Mouse (Mus musculus) kidney, embryonic 16.5 days (tissue): ENCODE measurements at regions not wholly inside any gene's neighbourhood (a gene's known extent, or its start where the extent isn't known, plus 50 kb on each side); places are given as distances from the start of the nearest gene placed in this dataset.

Experiments
- ATAC-seq: fragments of 200-750 bp; cut with Nextera tagmentation; 2 replicates; pipeline ENCODE4 v1.8.0; 2017; ENCODE audit warnings: moderate TSS enrichment; ENCODE audit not compliant: low FRiP score, low TSS enrichment
- H3K27ac ChIP-seq: fragments of 300-500 bp; sonication (generic); 2 replicates; pipeline ENCODE4 v1.5.1; 2014; ENCODE audit warnings: low read length
- H3K27me3 ChIP-seq: fragments of 300-500 bp; sonication (generic); 2 replicates; pipeline ENCODE4 v1.6.1; 2014; ENCODE audit warnings: low read length, control low read depth, mixed read lengths; ENCODE audit not compliant: insufficient read depth
- H3K36me3 ChIP-seq: fragments of 300-500 bp; sonication (generic); 2 replicates; pipeline ENCODE4 v1.6.1; 2014; ENCODE audit warnings: low read length, control low read depth, mixed read lengths; ENCODE audit not compliant: insufficient read depth
- H3K4me1 ChIP-seq: fragments of 300-500 bp; sonication (generic); 2 replicates; pipeline ENCODE4 v1.6.1; 2014; ENCODE audit warnings: low read length, control low read depth, mixed read lengths; ENCODE audit not compliant: insufficient read depth
- H3K4me2 ChIP-seq: fragments of 300-500 bp; sonication (generic); replicated peaks from 2 replicates; pipeline ENCODE4 v1.6.1; 2014; ENCODE audit warnings: low read depth, low read length
- H3K4me3 ChIP-seq: fragments of 300-500 bp; sonication (generic); 2 replicates; pipeline ENCODE4 v1.5.1; 2014; ENCODE audit warnings: mild to moderate bottlenecking, low read length
- H3K9ac ChIP-seq: fragments of 300-500 bp; sonication (generic); replicated peaks from 2 replicates; pipeline ENCODE4 v1.6.1; 2014; ENCODE audit warnings: low read length
- H3K9me3 ChIP-seq: fragments of 300-500 bp; sonication (generic); 2 replicates; pipeline ENCODE4 v1.6.1; 2016; ENCODE audit warnings: low read length, control low read depth
- WGBS: fragments of 180-500 bp; shearing (Covaris S2); extraction: QIAGEN DNeasy Blood & Tissue Kit; methylation state at CpG from one replicate; pipeline ENCODE4 v1.1.7; 2014; 5-methylcytosine and 5-hydroxymethylcytosine counted together

DNA sequence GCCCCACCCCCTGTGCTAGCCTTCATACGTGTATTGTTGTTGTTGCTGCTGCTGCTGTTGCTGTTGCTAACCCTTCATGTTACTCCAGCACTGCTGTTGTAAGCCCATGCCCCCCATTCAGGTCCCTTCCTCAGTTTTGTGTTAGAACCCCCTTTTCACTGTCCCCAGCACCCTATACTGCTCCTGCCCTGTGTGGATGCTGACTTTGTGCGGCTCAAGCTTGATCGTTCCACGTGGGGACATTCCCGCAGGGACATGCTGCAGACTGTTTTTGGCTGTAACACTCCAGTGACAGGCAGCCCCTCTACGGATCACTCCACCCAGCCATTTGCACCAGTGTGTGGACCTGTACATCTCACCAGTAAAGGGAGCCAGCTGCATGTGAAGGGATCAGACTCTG, 142.7 kb upstream of the Tmem45b start:
- Histone ChIP-seq H3K27me3 (no peaks in the 10 kb centered on the region), H3K4me2 (no peak overlapping the region), H3K4me1 (peaks cover 10% of the 10 kb centered on the region; the same call in 1 of the 2 replicates), H3K9ac (no peak overlapping the region), H3K27ac (no peak overlapping the region), H3K36me3 (no peaks in the 10 kb centered on the region), H3K4me3 (no peak overlapping the region), H3K9me3 (no peaks in the 10 kb centered on the region)
- 85% methylated on average over 6 of the region's 6 CpGs for WGBS
- ATAC-seq, result no peak

DNA sequence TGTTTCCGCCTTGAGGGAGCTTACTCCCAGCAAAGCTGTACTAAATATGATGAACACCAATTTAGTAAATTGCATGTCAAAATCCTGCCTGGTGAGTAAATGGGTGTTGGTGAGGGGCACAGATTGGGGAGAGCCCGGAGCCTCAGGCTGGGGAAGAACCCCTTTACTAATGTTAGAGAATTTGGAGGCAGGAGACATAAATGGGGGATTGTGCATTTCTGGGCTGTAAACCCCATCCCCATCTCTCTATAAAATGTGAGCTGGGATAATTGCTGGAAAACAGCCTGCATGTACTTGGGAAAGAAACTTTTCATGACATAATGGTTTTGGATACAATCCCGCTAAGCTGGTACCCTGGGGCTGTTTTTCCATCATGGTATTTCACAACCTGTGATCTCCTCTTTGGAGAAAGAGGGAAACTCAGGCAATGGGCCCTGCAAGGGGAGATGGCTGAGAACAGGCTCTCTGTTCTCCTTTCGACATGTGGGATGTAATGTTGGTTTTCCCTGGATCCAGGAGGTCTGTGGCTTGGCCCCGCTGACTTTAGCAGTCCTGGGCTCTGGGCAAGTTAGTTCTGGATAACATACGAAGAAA, 140.3 kb upstream of the Tmem45b start:
- H3K4me1 ChIP-seq, result no peaks in the 10 kb centered on the region
- ATAC-seq, result no peak
- no peak overlapping the region for H3K4me2 ChIP-seq
- H3K4me3 ChIP-seq, result no peak overlapping the region
- no peaks in the 10 kb centered on the region for H3K9me3 ChIP-seq
- no peaks in the 10 kb centered on the region for H3K36me3 ChIP-seq
- H3K27ac ChIP-seq, result no peak overlapping the region
- H3K27me3 ChIP-seq, result no peaks in the 10 kb centered on the region
- no peak overlapping the region for H3K9ac ChIP-seq
- 83% methylated on average over 6 of the region's 6 CpGs for WGBS

DNA sequence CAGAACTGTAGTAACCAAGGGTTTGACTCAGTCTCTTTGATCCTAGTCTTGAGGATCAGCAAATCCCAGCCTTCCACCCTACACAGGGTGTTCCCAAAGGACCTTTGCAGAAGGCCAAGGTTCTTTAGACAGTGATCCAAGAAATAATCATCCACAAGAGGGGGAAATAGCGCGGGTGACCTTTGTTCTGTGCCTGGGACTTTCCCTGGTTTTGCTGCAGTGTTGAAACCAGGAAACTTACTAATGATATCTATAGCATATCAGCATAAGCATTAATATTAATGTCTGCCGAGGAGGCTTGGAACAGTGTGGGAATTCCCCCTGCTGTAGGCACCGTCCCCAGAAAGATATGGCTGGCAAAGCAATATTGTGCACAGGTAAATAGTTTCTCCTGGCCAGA, 138.4 kb upstream of the Tmem45b start:
- H3K9me3 ChIP-seq, result no peaks in the 10 kb centered on the region
- no peak overlapping the region for H3K9ac ChIP-seq
- no peak overlapping the region for H3K4me3 ChIP-seq
- ATAC-seq, result no peak
- no peak overlapping the region for H3K4me2 ChIP-seq
- H3K27me3 ChIP-seq, result no peaks in the 10 kb centered on the region
- H3K4me1 ChIP-seq, result no peaks in the 10 kb centered on the region
- no peaks in the 10 kb centered on the region for H3K36me3 ChIP-seq
- no peak overlapping the region for H3K27ac ChIP-seq
- 86% methylated on average over 4 of the region's 4 CpGs for WGBS

DNA sequence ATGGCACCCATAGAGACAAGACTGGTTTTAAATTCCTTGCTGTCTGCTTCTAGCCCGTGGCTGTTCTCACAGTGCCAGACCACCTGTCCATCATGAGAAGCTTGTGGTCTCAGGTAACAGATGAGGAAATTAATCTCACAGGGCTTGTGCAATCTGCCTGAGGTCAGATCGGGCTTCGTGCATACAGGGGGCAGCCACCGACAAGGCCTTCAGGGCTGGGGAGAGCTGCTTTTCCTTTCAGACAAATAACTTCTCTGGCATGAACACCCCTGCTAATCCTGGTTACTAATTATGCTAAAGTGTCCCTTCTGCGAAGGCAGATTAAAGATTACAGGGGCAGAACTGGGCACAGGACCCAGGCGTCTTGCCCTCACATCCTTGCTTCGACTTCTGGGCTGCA, 130.8 kb upstream of the Tmem45b start:
- Histone ChIP-seq H3K36me3 (no peaks in the 10 kb centered on the region), H3K27ac (no peak overlapping the region), H3K9me3 (no peaks in the 10 kb centered on the region), H3K9ac (no peak overlapping the region), H3K4me1 (no peaks in the 10 kb centered on the region), H3K27me3 (no peaks in the 10 kb centered on the region), H3K4me2 (no peak overlapping the region), H3K4me3 (no peak overlapping the region)
- no peak for ATAC-seq
- WGBS, result 49% methylated on average over 7 of the region's 7 CpGs

DNA sequence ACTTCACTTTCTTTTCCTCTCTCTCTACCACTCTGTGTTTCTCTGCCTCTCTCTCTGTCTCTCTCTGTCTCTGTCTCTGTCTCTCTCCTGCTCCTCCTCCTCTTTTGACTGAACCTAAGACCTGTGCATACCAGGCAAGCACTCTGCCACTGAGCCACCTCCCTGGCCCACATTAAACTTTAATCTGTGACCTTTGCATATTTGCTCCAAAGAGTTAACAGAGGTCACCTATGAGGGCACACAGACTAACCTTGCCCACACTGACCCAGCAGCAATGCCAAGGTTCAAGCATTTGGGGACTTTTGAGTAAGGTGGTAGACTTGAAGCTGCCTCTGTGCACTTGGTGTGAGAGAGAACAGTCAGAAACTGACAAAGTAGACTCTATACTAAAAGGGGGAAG, 123.4 kb upstream of the Tmem45b start:
- no peak overlapping the region for H3K4me3 ChIP-seq
- H3K36me3 ChIP-seq, result no peaks in the 10 kb centered on the region
- no peak overlapping the region for H3K27ac ChIP-seq
- ATAC-seq, result no peak
- H3K27me3 ChIP-seq, result no peaks in the 10 kb centered on the region
- H3K4me1 ChIP-seq, result no peaks in the 10 kb centered on the region
- no peaks in the 10 kb centered on the region for H3K9me3 ChIP-seq
- H3K9ac ChIP-seq, result no peak overlapping the region
- no peak overlapping the region for H3K4me2 ChIP-seq

DNA sequence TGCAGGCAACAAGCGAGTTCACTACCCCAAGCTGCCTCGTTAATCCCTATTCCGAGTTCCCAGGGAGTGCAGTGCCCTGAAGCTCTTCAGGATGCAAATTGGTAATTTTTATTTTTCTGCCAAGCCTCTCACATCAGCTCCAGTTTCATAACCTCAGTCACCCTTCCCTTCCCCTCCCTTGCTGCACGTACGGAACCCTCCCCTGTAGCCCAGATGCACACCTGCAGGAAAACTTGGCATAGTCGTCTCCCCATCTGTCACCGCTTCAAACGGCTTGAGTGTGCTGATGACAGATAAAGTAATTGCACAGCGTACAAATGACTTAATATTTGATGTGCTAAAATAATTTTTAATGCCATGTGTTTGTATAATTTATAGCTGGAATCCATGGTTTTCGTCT, 119.7 kb upstream of the Tmem45b start:
- no peak overlapping the region for H3K27ac ChIP-seq
- no peak for ATAC-seq
- no peaks in the 10 kb centered on the region for H3K36me3 ChIP-seq
- H3K9ac ChIP-seq, result no peak overlapping the region
- no peak overlapping the region for H3K4me3 ChIP-seq
- H3K4me1 ChIP-seq, result no peaks in the 10 kb centered on the region
- no peak overlapping the region for H3K4me2 ChIP-seq
- 71% methylated on average over 10 of the region's 10 CpGs for WGBS
- H3K9me3 ChIP-seq, result no peaks in the 10 kb centered on the region
- H3K27me3 ChIP-seq, result no peaks in the 10 kb centered on the region

DNA sequence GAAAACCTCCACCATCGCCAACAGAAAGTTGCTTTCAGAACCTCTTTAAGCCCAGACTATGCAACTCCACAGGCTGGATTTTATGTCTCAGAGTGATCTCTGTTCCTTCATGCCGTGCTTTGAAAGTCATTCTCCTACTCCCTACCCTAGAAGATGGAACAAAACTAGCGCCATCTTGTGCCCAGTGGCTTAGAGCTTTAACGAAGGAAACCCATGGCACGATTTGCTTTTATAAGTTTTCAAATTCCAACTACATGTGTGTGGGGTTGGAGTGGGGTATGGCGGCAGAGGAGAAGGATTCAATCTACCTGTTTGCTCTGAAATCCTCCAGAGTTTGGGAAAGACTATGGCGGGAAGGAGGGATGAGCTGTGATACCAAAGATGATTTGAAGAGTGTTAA, 118.7 kb upstream of the Tmem45b start:
- no peaks in the 10 kb centered on the region for H3K36me3 ChIP-seq
- H3K9ac ChIP-seq, result no peak overlapping the region
- H3K4me2 ChIP-seq, result no peak overlapping the region
- no peak for ATAC-seq
- H3K4me1 ChIP-seq, result no peaks in the 10 kb centered on the region
- no peak overlapping the region for H3K4me3 ChIP-seq
- H3K27me3 ChIP-seq, result no peaks in the 10 kb centered on the region
- H3K9me3 ChIP-seq, result no peaks in the 10 kb centered on the region
- 77% methylated on average over 7 of the region's 7 CpGs for WGBS
- H3K27ac ChIP-seq, result no peak overlapping the region

DNA sequence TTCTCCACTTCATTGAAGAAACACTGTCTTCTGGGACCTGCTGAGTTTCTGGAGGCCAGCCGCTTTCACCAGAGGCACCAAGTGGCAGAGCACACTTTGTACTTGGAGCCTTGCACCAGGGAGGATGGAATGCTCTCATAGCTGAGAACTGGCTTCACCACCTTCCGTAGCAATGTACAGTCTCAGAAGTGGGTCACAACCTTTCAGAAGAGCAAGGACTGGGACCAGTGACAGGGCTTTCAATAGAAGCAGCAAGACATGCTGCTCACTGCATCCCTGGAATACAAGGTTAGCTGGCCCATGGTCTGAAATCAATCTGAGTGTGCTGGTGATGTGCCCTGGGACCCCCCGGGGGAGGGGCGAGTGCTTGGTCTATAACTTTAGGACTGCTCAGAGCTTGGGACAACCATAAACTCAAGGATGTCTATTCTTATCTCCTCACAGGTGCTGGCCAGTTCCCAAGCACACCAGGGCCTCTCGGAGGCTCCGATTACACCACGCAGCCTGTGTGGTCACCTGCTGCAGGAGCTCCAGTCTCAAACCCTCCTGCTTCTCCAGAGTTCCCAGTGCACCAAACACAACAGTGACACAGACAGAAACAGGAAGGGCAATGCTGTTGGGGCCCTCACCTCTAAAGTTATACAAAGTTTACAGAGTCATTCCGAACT, 114.4 kb upstream of the Tmem45b start:
- WGBS, result 81% methylated on average over 8 of the region's 8 CpGs
- no peaks in the 10 kb centered on the region for H3K4me1 ChIP-seq
- no peak overlapping the region for H3K4me3 ChIP-seq
- H3K36me3 ChIP-seq, result no peaks in the 10 kb centered on the region
- ATAC-seq, result no peak
- H3K9me3 ChIP-seq, result no peaks in the 10 kb centered on the region
- H3K27ac ChIP-seq, result no peak overlapping the region
- H3K9ac ChIP-seq, result no peak overlapping the region
- no peaks in the 10 kb centered on the region for H3K27me3 ChIP-seq
- H3K4me2 ChIP-seq, result no peak overlapping the region

DNA sequence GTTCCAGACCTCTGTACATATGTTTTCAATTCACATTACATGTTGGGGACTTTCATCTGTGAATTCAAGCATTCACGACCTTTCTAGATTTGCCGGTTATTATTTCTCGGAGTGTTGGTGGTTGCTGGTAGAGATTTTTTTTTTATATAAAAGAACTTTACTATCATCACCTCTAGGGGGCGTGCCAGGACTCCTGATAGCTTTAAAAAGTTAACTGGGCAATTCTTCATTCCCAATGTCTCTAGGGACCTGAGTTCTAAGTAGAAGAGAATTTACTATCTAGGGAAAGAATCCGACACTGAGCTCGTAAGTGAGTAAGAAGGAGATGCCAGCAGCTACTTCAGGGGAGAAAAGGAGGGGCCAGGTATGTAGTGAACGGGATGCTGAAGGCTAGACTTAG, 112.8 kb upstream of the Tmem45b start:
- Histone ChIP-seq H3K36me3 (no peaks in the 10 kb centered on the region), H3K4me2 (no peak overlapping the region), H3K4me1 (no peaks in the 10 kb centered on the region), H3K9me3 (no peaks in the 10 kb centered on the region), H3K4me3 (no peak overlapping the region), H3K9ac (no peak overlapping the region), H3K27ac (no peak overlapping the region), H3K27me3 (no peaks in the 10 kb centered on the region)
- 59% methylated on average over 7 of the region's 7 CpGs for WGBS
- no peak for ATAC-seq

DNA sequence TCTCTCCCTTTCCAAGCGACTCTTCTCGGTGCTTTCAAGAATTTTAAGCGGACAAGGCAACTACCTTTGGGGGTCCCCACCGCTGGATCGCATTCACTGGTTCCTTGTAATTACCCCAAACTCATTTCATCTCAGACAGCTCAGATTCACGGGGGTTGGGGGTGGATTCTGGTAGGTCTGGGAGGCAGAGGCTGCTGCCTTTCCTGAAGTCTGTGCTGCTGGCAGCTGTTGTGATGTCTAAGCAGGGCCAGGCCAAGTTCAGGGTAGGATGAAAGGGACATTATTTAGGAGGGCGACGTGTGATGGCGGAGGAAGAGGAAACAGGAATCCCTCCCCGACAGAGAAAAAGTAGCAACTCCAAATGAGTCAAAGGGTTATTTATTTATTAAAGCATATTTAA, 102.8 kb upstream of the Tmem45b start:
- Histone ChIP-seq H3K4me3 (no peak overlapping the region), H3K9me3 (no peaks in the 10 kb centered on the region), H3K4me1 (no peaks in the 10 kb centered on the region), H3K27me3 (no peaks in the 10 kb centered on the region), H3K9ac (no peak overlapping the region), H3K27ac (no peak overlapping the region), H3K36me3 (no peaks in the 10 kb centered on the region), H3K4me2 (no peak overlapping the region)
- no peak for ATAC-seq
- 70% methylated on average over 10 of the region's 10 CpGs for WGBS
